Mouse (Mus musculus) midbrain, postnatal 0 days (tissue): Measurements from ENCODE around the gene Cyb5b. TPM values are rescaled to one million over a fixed set of nuclear protein-coding genes. Genes with fewer than 3 reads are reported as not detected.
A peak's percentile ranks its signal among the peaks of the same experiment; 100 is the strongest.

ENCODE experiments used
- ATAC-seq: fragments of 200-750 bp; cut with Nextera tagmentation; 2 replicates; pipeline ENCODE4 v1.8.0; 2017; ENCODE audit warnings: moderate number of reproducible peaks, mild to moderate bottlenecking, moderate TSS enrichment, moderate library complexity; ENCODE audit not compliant: low FRiP score
- DNase-seq: peaks from one replicate; pipeline ENCODE4 v3.0.0-alpha.2; 2015; ENCODE audit warnings: low spot score
- H3K27ac ChIP-seq: fragments of 300-500 bp; sonication (generic); 2 replicates; pipeline ENCODE4 v1.5.1; 2014; ENCODE audit warnings: low read depth, mild to moderate bottlenecking, low read length, mixed read lengths
- H3K27me3 ChIP-seq: fragments of 300-500 bp; sonication (generic); 2 replicates; pipeline ENCODE4 v1.6.1; 2014; ENCODE audit warnings: low read length, control low read depth, mixed read lengths; ENCODE audit not compliant: insufficient read depth
- H3K36me3 ChIP-seq: fragments of 300-500 bp; sonication (generic); 2 replicates; pipeline ENCODE4 v1.6.1; 2014; ENCODE audit warnings: low read length, control low read depth, mixed read lengths; ENCODE audit not compliant: insufficient read depth
- H3K4me1 ChIP-seq: fragments of 300-500 bp; sonication (generic); 2 replicates; pipeline ENCODE4 v1.6.1; 2014; ENCODE audit warnings: mild to moderate bottlenecking, control low read depth, antibody characterized with exemption, low read length, mixed read lengths; ENCODE audit not compliant: insufficient read depth
- H3K4me2 ChIP-seq: fragments of 300-500 bp; sonication (generic); 2 replicates; pipeline ENCODE4 v1.6.1; 2014; ENCODE audit warnings: low read depth, mild to moderate bottlenecking, low read length, mixed read lengths; ENCODE audit not compliant: poor library complexity, severe bottlenecking
- H3K4me3 ChIP-seq: fragments of 300-500 bp; sonication (generic); 2 replicates; pipeline ENCODE4 v1.5.1; 2014; ENCODE audit warnings: low read depth, mild to moderate bottlenecking, low read length, moderate library complexity
- H3K9ac ChIP-seq: fragments of 300-500 bp; sonication (generic); replicated peaks from 2 replicates; pipeline ENCODE4 v1.6.1; 2014; ENCODE audit warnings: mild to moderate bottlenecking, low read length, moderate library complexity, mixed read lengths; ENCODE audit not compliant: poor library complexity, severe bottlenecking
- H3K9me3 ChIP-seq: fragments of 300-500 bp; sonication (generic); 2 replicates; pipeline ENCODE4 v1.6.1; 2016; ENCODE audit warnings: low read length, control low read depth
- CTCF ChIP-seq: IDR thresholded peaks from 2 replicates; pipeline ENCODE4 v1.5.1; 2016; ENCODE audit warnings: antibody characterized with exemption, mild to moderate bottlenecking
- WGBS: fragments of 180-500 bp; shearing (Covaris S2); extraction: QIAGEN DNeasy Blood & Tissue Kit; methylation state at CpG from one replicate; pipeline ENCODE4 v1.1.7; 2014; 5-methylcytosine and 5-hydroxymethylcytosine counted together
- polyA plus RNA-seq: library from polyadenylated mRNA; unstranded; fragments of >200 nt; fragmentation: Nextera tagmentation; extraction: Ambion mirVana; gene quantifications from 2 replicates; pipeline ENCODE4 v1.2.1, GENCODE M21; 2015
- total RNA-seq: library from RNA; depleted of rRNA; stranded (reverse); fragments of >200 nt; gene quantifications from 2 replicates; pipeline ENCODE4 v1.2.3, GENCODE M21; 2014

The Cyb5b gene
- total and polyA plus RNA-seq, 2 experiments from 2014 or later, result 91.4 to 103 TPM

- Histone ChIP-seq H3K9me3 (no peaks in the 10 kb centered on the region), H3K27ac (no peak overlapping the region), H3K27me3 (no peaks in the 10 kb centered on the region), H3K4me3 (no peak overlapping the region), H3K9ac (no peak overlapping the region), H3K36me3 (peaks cover 14% of the 10 kb centered on the region; the same call in 1 of the 2 replicates), H3K4me1 (no peaks in the 10 kb centered on the region), H3K4me2 (no peak overlapping the region)
- 84% methylated on average over 5 of the region's 5 CpGs for WGBS
- no peak for DNase-seq
- no peak for ATAC-seq
- no peak for TF ChIP-seq CTCF
Observed at GRCm38 (mm10) chr8:107167848-107168247, 17.4 kb downstream of the Cyb5b start.

GRCm38 (mm10) chr8:107172152-107172551, 21.7 kb downstream of the Cyb5b start:
- DNase-seq, result peak; percentile 56

GRCm38 (mm10) chr8:107172969-107173645, 22.7 kb downstream of the Cyb5b start:
- no peak overlapping the region for H3K27ac ChIP-seq
- ATAC-seq, result no peak
- H3K4me3 ChIP-seq, result no peak overlapping the region
- TF ChIP-seq CTCF, result no peak
- no peaks in the 10 kb centered on the region for H3K27me3 ChIP-seq
- WGBS, result 80% methylated on average over 9 of the region's 9 CpGs
- peak; percentile 9 for DNase-seq
- no peak overlapping the region for H3K9ac ChIP-seq
- peaks cover 23% of the 10 kb centered on the region for H3K36me3 ChIP-seq
- H3K4me1 ChIP-seq, result no peaks in the 10 kb centered on the region
- no peaks in the 10 kb centered on the region for H3K9me3 ChIP-seq
- no peak overlapping the region for H3K4me2 ChIP-seq

More at GRCm38 (mm10) chr8:107172152-107172551, 21.7 kb downstream of the Cyb5b start:
- Histone ChIP-seq H3K27me3 (no peaks in the 10 kb centered on the region), H3K4me2 (no peak overlapping the region), H3K9ac (no peak overlapping the region), H3K4me1 (no peaks in the 10 kb centered on the region), H3K36me3 (peaks cover 27% of the 10 kb centered on the region), H3K27ac (no peak overlapping the region), H3K9me3 (no peaks in the 10 kb centered on the region), H3K4me3 (no peak overlapping the region)
- WGBS, result 57% methylated on average over 8 of the region's 8 CpGs
- no peak for TF ChIP-seq CTCF
- no peak for ATAC-seq

- DNase-seq, result no peak
- Histone ChIP-seq H3K4me3 (no peak overlapping the region), H3K27me3 (no peaks in the 10 kb centered on the region), H3K36me3 (peaks cover 43% of the 10 kb centered on the region), H3K27ac (no peak overlapping the region), H3K4me1 (no peaks in the 10 kb centered on the region), H3K9ac (no peak overlapping the region), H3K9me3 (no peaks in the 10 kb centered on the region), H3K4me2 (no peak overlapping the region)
- 96% methylated on average over 6 of the region's 6 CpGs for WGBS
- ATAC-seq, result no peak
- no peak for TF ChIP-seq CTCF
Observed at GRCm38 (mm10) chr8:107181122-107181521, 30.7 kb downstream of the Cyb5b start.

GRCm38 (mm10) chr8:107184996-107185395, 34.6 kb downstream of the Cyb5b start:
- peaks cover 24% of the 10 kb centered on the region for H3K36me3 ChIP-seq
- H3K4me1 ChIP-seq, result no peaks in the 10 kb centered on the region
- no peak for ATAC-seq
- WGBS, result 83% methylated on average over 3 of the region's 3 CpGs
- H3K4me2 ChIP-seq, result no peak overlapping the region
- H3K27me3 ChIP-seq, result no peaks in the 10 kb centered on the region
- H3K27ac ChIP-seq, result no peak overlapping the region
- no peak overlapping the region for H3K4me3 ChIP-seq
- no peak overlapping the region for H3K9ac ChIP-seq
- DNase-seq, result no peak
- TF ChIP-seq CTCF, result no peak
- H3K9me3 ChIP-seq, result no peaks in the 10 kb centered on the region

GRCm38 (mm10) chr8:107186659-107187390, 36.4 kb downstream of the Cyb5b start:
- Histone ChIP-seq H3K36me3 (peaks cover 22% of the 10 kb centered on the region), H3K27me3 (no peaks in the 10 kb centered on the region), H3K27ac (no peak overlapping the region), H3K4me1 (no peaks in the 10 kb centered on the region), H3K9ac (no peak overlapping the region), H3K4me3 (no peak overlapping the region), H3K9me3 (no peaks in the 10 kb centered on the region), H3K4me2 (no peak overlapping the region)
- TF ChIP-seq CTCF, result no peak
- ATAC-seq, result no peak
- WGBS, result 83% methylated on average over 15 of the region's 15 CpGs
- DNase-seq, result no peak
